10 mouse cellular contexts compared by ENCODE assay signal in genomic region chr3:98067852-98068491, GRCm38 (mm10). TPM values are rescaled to one million over a fixed set of nuclear protein-coding genes. Genes with fewer than 3 reads are reported as not detected.
DNase-seq lines count a peak whose midpoint lies in the region; ATAC-seq and TF ChIP-seq lines count a peak whose summit lies in the region.
"Had no signal": no experiment of that assay in that cellular context is flagged by ENCODE, and none has a peak within 500 bp of the region (broad histone marks: within the 10 kb centered on the region; RNA-seq: fewer than 3 reads in every experiment).

No protein-coding gene starts in this region.

- no peak overlapping the region for H3K4me3 ChIP-seq in forebrain, embryonic 12.5 days (replicated peaks)
- H3K4me3 ChIP-seq in forebrain, embryonic 11.5 days (ENCODE audit: low read depth, low read length): no peak overlapping the region
- no peak overlapping the region for H3K4me3 ChIP-seq in intestine, embryonic 14.5 days (ENCODE audit: low read depth, low read length)
- no peak overlapping the region for H3K4me3 ChIP-seq in intestine, postnatal 0 days (ENCODE audit: low read depth, low read length)
- H3K4me3 ChIP-seq in limb, embryonic 11.5 days (ENCODE audit: low read depth, low read length): no peak overlapping the region
- H3K4me3 ChIP-seq: liver, embryonic 15.5 days had no signal

- H3K27ac ChIP-seq in forebrain, embryonic 12.5 days: peak overlapping the region; percentile 50; the same call in 1 of the 2 replicates
- H3K27ac ChIP-seq in forebrain, embryonic 11.5 days (ENCODE audit: low read depth, low read length): no peak overlapping the region
- peak overlapping the region; percentile 16; the same call in 1 of the 2 replicates for H3K27ac ChIP-seq in intestine, embryonic 14.5 days (ENCODE audit: low read depth)
- H3K27ac ChIP-seq in intestine, postnatal 0 days (ENCODE audit: low read depth, low read length): no peak overlapping the region
- H3K27ac ChIP-seq in limb, embryonic 11.5 days (replicated peaks; ENCODE audit: low read depth, low read length): 0 out of 2 replicates have a peak overlapping the region, but pooled peaks have one; percentile 6
- H3K27ac ChIP-seq: liver, embryonic 15.5 days had no signal

- no peaks in the 10 kb centered on the region for H3K27me3 ChIP-seq in forebrain, embryonic 12.5 days
- H3K27me3 ChIP-seq in forebrain, embryonic 11.5 days (ENCODE audit: control insufficient read depth, insufficient read depth, low read length): no peaks in the 10 kb centered on the region
- no peaks in the 10 kb centered on the region for H3K27me3 ChIP-seq in intestine, embryonic 14.5 days (replicated peaks; ENCODE audit: control insufficient read depth, insufficient read depth, low read length)
- H3K27me3 ChIP-seq in intestine, postnatal 0 days (replicated peaks; ENCODE audit: control insufficient read depth, insufficient read depth, low read length): no peaks in the 10 kb centered on the region
- H3K27me3 ChIP-seq in limb, embryonic 11.5 days (ENCODE audit: control insufficient read depth, insufficient read depth, low read length): no peaks in the 10 kb centered on the region
- H3K27me3 ChIP-seq: liver, embryonic 15.5 days had no signal

- H3K4me1 ChIP-seq in forebrain, embryonic 12.5 days: peaks cover 32% of the 10 kb centered on the region
- H3K4me1 ChIP-seq in forebrain, embryonic 11.5 days (replicated peaks; ENCODE audit: control insufficient read depth, insufficient read depth, low read length): peaks cover 13% of the 10 kb centered on the region
- peaks cover 44% of the 10 kb centered on the region for H3K4me1 ChIP-seq in intestine, embryonic 14.5 days (replicated peaks; ENCODE audit: control insufficient read depth, insufficient read depth, low read length)
- peaks cover 3% of the 10 kb centered on the region; the same call in 1 of the 2 replicates for H3K4me1 ChIP-seq in intestine, postnatal 0 days (replicated peaks; ENCODE audit: control insufficient read depth, insufficient read depth, low read length)
- peaks cover 31% of the 10 kb centered on the region for H3K4me1 ChIP-seq in limb, embryonic 11.5 days (ENCODE audit: control insufficient read depth, insufficient read depth, low read length)

- no peak for DNase-seq in forebrain, embryonic 11.5 days (ENCODE audit: low spot score)
- no peak for DNase-seq in intestine, embryonic 14.5 days (ENCODE audit: low spot score)
- DNase-seq in 416B (ENCODE audit: low read depth): peak; percentile 59
- DNase-seq in limb, embryonic 11.5 days (ENCODE audit: low spot score): no peak
- DNase-seq in ovary, adult 18-20 months (ENCODE audit: low spot score): no peak
- no peak for DNase-seq in cerebellum, postnatal 4 days (ENCODE audit: low spot score in 2 of 2)
- DNase-seq: thymus, adult 18-20 months had no signal

- no peak overlapping the region for H3K9ac ChIP-seq in forebrain, embryonic 12.5 days
- no peak overlapping the region for H3K9ac ChIP-seq in forebrain, embryonic 11.5 days (ENCODE audit: low read length)
- H3K9ac ChIP-seq in intestine, embryonic 14.5 days (ENCODE audit: low read length): no peak overlapping the region
- H3K9ac ChIP-seq in intestine, postnatal 0 days (ENCODE audit: low read depth, low read length): no peak overlapping the region
- no peak overlapping the region for H3K9ac ChIP-seq in limb, embryonic 11.5 days (ENCODE audit: low read length)
- H3K9ac ChIP-seq: liver, embryonic 15.5 days had no signal

- no peak for ATAC-seq in forebrain, embryonic 12.5 days (ENCODE audit: low FRiP score)
- ATAC-seq in forebrain, embryonic 11.5 days (replicated peaks; ENCODE audit: low FRiP score): no peak
- ATAC-seq in intestine, embryonic 14.5 days (replicated peaks; ENCODE audit: low FRiP score, low TSS enrichment, low read depth): no peak
- no peak for ATAC-seq in intestine, postnatal 0 days
- ATAC-seq in limb, embryonic 11.5 days (ENCODE audit: insufficient number of reproducible peaks, low FRiP score, low TSS enrichment, low read depth): no peak

- H3K36me3 ChIP-seq in forebrain, embryonic 12.5 days (replicated peaks): peaks cover 22% of the 10 kb centered on the region
- peaks cover 3% of the 10 kb centered on the region; the same call in 1 of the 2 replicates for H3K36me3 ChIP-seq in forebrain, embryonic 11.5 days (ENCODE audit: control insufficient read depth, insufficient read depth, low read length)
- H3K36me3 ChIP-seq in intestine, embryonic 14.5 days (ENCODE audit: control insufficient read depth, insufficient read depth, low read length): peaks cover 23% of the 10 kb centered on the region
- no peaks in the 10 kb centered on the region; the same call in 1 of the 2 replicates for H3K36me3 ChIP-seq in intestine, postnatal 0 days (ENCODE audit: control insufficient read depth, insufficient read depth)
- H3K36me3 ChIP-seq in limb, embryonic 11.5 days (ENCODE audit: control insufficient read depth, insufficient read depth, low read length): no peaks in the 10 kb centered on the region

- TF ChIP-seq CTCF in intestine, postnatal 0 days (IDR thresholded peaks at IDR 0.05; ENCODE audit: low read depth): no peak

- WGBS in forebrain, embryonic 12.5 days: 81% methylated on average over 12 of the region's 12 CpGs
- 85% methylated on average over 12 of the region's 12 CpGs for WGBS in forebrain, embryonic 11.5 days
- 78% methylated on average over 12 of the region's 12 CpGs for WGBS in intestine, embryonic 14.5 days
- 70% methylated on average over 12 of the region's 12 CpGs for WGBS in intestine, postnatal 0 days
- 89% methylated on average over 12 of the region's 12 CpGs for WGBS in limb, embryonic 11.5 days

- H3K9me3 ChIP-seq in forebrain, embryonic 12.5 days: no peaks in the 10 kb centered on the region
- H3K9me3 ChIP-seq in forebrain, embryonic 11.5 days (ENCODE audit: control insufficient read depth, low read length): no peaks in the 10 kb centered on the region
- H3K9me3 ChIP-seq in intestine, embryonic 14.5 days (ENCODE audit: control insufficient read depth, low read length): no peaks in the 10 kb centered on the region
- H3K9me3 ChIP-seq in intestine, postnatal 0 days (ENCODE audit: control insufficient read depth): no peaks in the 10 kb centered on the region
- no peaks in the 10 kb centered on the region for H3K9me3 ChIP-seq in limb, embryonic 11.5 days (ENCODE audit: control insufficient read depth, low read length)
- H3K9me3 ChIP-seq: liver, embryonic 15.5 days had no signal

- no peak overlapping the region for H3K4me2 ChIP-seq in forebrain, embryonic 12.5 days
- H3K4me2 ChIP-seq in forebrain, embryonic 11.5 days (ENCODE audit: low read depth, low read length, severe bottlenecking): no peak overlapping the region
- H3K4me2 ChIP-seq in intestine, embryonic 14.5 days (ENCODE audit: low read length): no peak overlapping the region
- H3K4me2 ChIP-seq in intestine, postnatal 0 days (replicated peaks; ENCODE audit: low read depth): no peak overlapping the region
- no peak overlapping the region for H3K4me2 ChIP-seq in limb, embryonic 11.5 days (ENCODE audit: low read depth, severe bottlenecking)
- H3K4me2 ChIP-seq: liver, embryonic 15.5 days had no signal

RNA-seq across cellular contexts. Expression of gene Notch2, which starts 54.6 kb away (rescaled TPM):
- polyA plus RNA-seq in forebrain, embryonic 12.5 days (2016; fragmentation: Nextera tagmentation; extraction: Ambion mirVana): 27.6 and 29.0 TPM in 2 replicates
- polyA plus RNA-seq in forebrain, embryonic 11.5 days (2014; fragmentation: Nextera tagmentation; extraction: Ambion mirVana): 27.6 TPM in 2 replicates
- polyA plus RNA-seq in intestine, embryonic 14.5 days (2014; fragmentation: Nextera tagmentation; extraction: Ambion mirVana): 30.0 and 30.8 TPM in 2 replicates
- 4.9 and 5.1 TPM in 2 replicates for polyA plus RNA-seq in intestine, postnatal 0 days (2015; fragmentation: Nextera tagmentation; extraction: Ambion mirVana)
- polyA plus RNA-seq in limb, embryonic 11.5 days (2014; fragmentation: Nextera tagmentation; extraction: Ambion mirVana): 33.4 and 35.1 TPM in 2 replicates

Comparison
In these comparisons a context has a peak if more than half of its experiments do, and no peak if none do; other contexts are left out.
1. H3K27ac ChIP-seq: peak in forebrain, embryonic 12.5 days (single experiment), intestine, embryonic 14.5 days (single experiment) and limb, embryonic 11.5 days (single experiment); none in forebrain, embryonic 11.5 days (single experiment) and intestine, postnatal 0 days (single experiment).